Mouse (Mus musculus): ENCODE data around the gene Ly6g6d. TPM values are rescaled to one million over a fixed set of nuclear protein-coding genes. Genes with fewer than 3 reads are reported as not detected.
"Not testable (repeated sequence)": the region's sequence is repeated elsewhere in the genome, so short reads cannot be mapped to it uniquely, and the experiment has no call there.

The Ly6g6d gene
- total RNA-seq (2021), result 1 to 10 TPM in 1 of 2 experiments, not detected in 1; 1.1 TPM

GRCm38 (mm10) chr17:35077786-35078233 lies at the start of gene Ly6g6d:
Gene Ly6g6d (minus strand): TSS chr17:35078065.
- DNase-seq (ENCODE audit: extremely low spot score in 1 of 2, low spot score in 2 of 2), result peak in 1 of 2 experiments; percentile 68
- intact Hi-C loops (cut with DNase I), result no loop called here

DNA sequence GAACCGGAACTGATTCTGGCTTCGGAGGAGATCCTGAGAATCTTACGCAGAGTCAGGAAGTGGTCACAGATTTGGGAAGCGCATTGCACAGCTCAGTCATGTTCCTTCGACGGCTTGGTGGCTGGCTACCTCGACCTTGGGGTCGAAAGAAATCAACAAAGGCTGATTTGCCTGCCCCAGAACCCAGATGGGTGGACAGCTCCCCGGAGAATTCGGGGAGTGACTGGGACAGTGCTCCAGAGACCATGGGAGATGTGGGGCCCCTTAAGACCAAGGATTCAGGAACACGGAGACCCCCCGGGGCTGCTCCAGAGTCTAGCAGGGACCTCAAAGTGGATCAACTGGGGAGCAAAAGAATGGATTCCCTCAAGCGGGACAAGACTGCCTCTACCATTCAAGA lies 49.2 kb upstream of the Ly6g6d start:
- DNase-seq (ENCODE audit: extremely low spot score in 1 of 2, low spot score in 2 of 2), result no peak
- intact Hi-C loops (cut with DNase I), result no loop called here

DNA sequence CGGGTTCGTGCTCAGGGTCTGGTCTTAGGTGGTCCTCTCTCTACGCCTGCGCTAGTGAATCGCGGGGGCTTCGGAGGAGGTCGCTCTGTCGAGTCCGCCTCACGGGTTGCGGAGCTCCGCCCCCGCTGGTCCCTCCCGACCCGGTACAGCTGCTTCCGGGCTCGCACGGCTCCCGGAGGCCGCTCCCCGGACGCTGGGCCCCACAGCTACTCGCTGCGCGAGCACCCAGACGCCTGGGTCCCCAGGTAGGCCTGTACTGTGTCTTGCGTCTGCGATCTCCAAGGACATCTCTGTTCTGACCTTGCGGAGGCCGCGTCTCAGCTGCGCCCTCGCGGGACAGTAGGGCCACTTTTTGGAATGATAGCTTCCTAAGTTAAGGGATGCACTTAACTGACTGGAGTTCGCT lies 48.3 kb upstream of the Ly6g6d start, which contains the start of gene D17H6S53E:
D17H6S53E (plus strand) TSS at position 168 of the 406 bp plus-strand sequence.
- intact Hi-C loops (cut with DNase I), result no loop called here
- peak; percentile 46 to 88 for DNase-seq (ENCODE audit: extremely low spot score in 1 of 2, low spot score in 2 of 2)

- no peak for DNase-seq (ENCODE audit: extremely low spot score in 1 of 2, low spot score in 2 of 2)
- intact Hi-C loops (cut with DNase I), result no loop called here
These were observed 47.7 kb upstream of the Ly6g6d start for GRCm38 (mm10) chr17:35125578-35125977.

DNA sequence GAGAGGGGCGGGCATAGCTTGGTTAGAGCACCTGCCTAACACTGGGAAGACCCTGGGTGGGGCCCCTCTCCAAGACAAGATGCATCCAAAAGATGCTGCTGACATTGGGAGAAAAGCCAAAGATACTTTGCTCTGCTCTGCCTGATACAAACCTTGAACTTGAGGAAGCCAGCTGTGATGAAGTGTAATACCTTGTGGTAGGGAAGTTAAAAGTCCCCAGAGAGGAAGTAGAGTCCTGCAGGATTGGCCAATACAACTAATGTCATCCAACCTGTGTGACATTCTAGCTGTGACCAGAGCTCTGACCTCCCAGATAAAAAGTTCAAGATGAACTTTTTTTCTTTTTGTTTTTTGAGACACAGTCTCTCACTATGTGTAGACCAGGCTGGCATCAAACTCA lies 47.2 kb upstream of the Ly6g6d start:
- intact Hi-C loops (cut with DNase I), result no loop called here
- DNase-seq (ENCODE audit: extremely low spot score in 1 of 2, low spot score in 2 of 2), result no peak

- DNase-seq (ENCODE audit: extremely low spot score in 1 of 2, low spot score in 2 of 2); intact Hi-C loops (cut with DNase I): not testable (repeated sequence)
These were observed 46.5 kb upstream of the Ly6g6d start for GRCm38 (mm10) chr17:35124261-35124896.

DNA sequence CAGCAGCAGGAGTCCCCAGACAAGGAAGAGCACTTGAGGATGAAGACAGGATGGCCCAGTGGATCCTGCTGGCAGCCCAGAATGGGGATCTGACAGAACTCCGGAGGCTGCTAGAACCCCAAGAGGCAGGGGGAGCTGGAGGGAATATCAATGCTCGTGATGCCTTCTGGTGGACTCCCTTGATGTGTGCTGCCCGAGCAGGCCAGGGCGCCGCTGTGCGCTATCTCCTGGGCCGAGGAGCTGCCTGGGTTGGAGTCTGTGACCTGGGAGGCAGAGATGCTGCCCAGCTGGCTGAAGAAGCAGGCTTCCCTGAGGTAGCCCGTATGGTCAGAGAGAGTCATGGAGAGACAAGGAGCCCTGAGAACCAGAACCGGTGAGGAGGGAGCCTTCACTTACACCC lies 45.4 kb upstream of the Ly6g6d start:
- DNase-seq (ENCODE audit: extremely low spot score in 1 of 2, low spot score in 2 of 2); intact Hi-C loops (cut with DNase I): not testable (repeated sequence)

DNA sequence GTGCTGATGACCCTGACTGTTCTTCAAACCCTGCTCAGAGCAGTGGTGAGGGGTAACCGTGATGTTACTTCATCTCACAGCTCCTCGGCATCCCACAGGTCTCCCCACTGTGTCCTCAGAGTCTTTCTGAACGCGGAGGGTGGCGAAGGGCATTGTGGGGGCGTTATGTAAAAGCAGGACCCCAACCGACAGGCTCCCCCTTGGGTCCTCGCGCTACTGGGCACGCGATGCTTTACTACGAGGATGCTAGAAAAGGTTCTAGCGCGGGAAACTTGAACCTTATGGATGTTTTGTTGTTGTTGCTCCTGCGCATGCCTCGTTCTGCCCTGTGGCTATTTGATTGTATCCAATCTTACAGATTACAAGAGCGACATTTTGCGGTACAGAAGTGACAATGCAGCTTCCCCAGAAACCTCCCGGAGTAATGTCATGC lies 44.0 kb upstream of the Ly6g6d start, which contains the start of gene Csnk2b:
Csnk2b (minus strand) TSS at position 183 of the 433 bp plus-strand sequence.
- intact Hi-C loops (cut with DNase I), result no loop called here
- peak; percentile 65 to 82 for DNase-seq (ENCODE audit: extremely low spot score in 1 of 2, low spot score in 2 of 2)

GRCm38 (mm10) chr17:35121143-35121799 lies 43.4 kb upstream of the Ly6g6d start, which contains the start of gene Gpank1:
Gene Gpank1 (plus strand): TSS chr17:35121455.
- peak; percentile 98 to 99 for DNase-seq (ENCODE audit: extremely low spot score in 1 of 2, low spot score in 2 of 2)
- intact Hi-C loops (cut with DNase I), result no loop called here

DNA sequence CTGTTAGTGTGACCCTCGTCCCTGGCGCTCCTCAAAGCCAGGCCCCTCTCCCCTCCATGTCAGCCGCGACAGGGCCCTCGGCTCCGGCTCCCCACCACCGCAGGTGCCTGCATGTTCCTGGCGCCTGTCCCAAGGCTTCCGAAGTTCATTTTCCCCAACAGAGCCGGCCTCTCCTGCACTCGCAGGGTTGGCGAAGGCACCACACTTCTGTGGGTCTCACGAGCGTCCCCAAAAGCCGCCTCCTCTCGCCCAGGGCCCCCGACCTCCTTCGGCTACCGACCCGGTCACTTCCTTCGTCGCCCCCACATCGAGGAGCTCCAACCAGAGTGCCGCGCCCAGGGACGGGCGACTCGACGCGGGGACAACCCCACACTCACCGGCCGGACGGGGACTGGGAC lies 42.9 kb upstream of the Ly6g6d start:
- intact Hi-C loops (cut with DNase I), result no loop called here
- no peak for DNase-seq (ENCODE audit: extremely low spot score in 1 of 2, low spot score in 2 of 2)

DNA sequence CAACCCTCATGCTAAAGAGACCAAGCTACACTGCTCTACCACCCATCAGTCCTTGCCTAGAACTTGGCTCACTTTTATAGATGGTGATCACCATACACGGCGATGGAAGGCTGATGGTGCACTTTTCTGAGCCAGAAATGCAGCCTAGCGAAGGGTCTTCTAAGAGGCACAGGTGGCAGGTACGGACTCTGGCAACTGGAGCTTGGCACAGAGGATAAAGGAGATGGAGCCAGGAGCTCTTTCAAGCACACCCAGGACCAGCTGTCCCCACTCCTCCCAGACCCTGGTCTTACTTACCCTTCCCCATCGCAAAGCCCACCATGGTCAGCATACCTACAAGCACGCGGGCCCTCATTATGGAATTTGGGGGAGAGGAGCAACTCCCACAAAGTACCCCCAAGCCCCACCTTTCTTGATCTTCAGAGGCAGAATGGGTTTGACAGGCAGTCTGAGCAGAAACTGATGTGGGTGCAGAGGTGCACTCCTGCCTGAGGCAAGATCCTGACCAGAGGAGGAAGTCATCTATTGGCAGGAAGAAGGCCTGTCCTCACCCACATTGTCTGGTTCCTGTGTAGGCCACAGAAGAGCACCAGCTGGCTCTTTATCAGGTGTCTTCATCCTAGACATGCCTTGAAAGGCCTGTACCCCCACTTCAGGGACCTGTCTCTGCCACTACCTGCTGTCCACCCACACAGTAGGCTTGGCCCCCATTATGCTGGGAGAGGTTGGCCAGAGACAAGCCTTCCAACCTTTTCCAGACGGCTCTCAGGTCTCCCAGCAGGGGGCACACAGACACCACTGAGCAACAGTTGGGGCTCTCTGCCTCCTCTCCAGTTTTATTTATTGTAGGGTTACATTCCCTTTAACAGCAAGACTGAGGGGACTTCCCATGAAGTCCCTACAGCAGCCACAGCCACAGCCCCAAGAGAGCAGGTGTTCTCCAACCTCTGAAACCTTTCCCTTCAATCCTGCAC lies 37.5 kb upstream of the Ly6g6d start, which contains the start of gene Ly6g5b:
Ly6g5b (minus strand) TSS at position 383 of the 974 bp plus-strand sequence.
- intact Hi-C loops (cut with DNase I), result loop anchor here (5.0 kb wide), 1 partner anchor 98 kb away; the partner anchor contains the start of gene Vwa7
- DNase-seq (ENCODE audit: extremely low spot score in 1 of 2, low spot score in 2 of 2), result no peak

DNA sequence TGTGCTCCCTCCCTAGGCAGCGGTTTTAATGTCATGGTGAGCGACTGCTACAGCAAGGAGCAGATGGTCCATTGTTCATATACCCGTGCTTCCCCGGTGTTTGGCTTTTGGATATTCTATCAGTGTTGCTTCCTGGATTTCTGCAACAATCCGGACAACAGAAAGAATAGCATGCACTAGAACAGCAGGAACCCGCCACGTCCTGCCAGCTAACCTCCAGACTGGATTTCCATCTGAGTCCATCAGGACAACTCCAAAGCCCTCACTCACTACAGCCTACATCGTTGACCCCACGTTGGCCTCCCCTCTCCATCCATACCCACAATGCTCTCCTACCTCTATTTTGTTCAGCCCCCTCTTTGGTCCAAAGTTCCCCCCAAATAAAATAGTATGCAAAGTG lies 33.9 kb upstream of the Ly6g6d start:
- DNase-seq (ENCODE audit: extremely low spot score in 1 of 2, low spot score in 2 of 2), result no peak
- intact Hi-C loops (cut with DNase I), result no loop called here

DNA sequence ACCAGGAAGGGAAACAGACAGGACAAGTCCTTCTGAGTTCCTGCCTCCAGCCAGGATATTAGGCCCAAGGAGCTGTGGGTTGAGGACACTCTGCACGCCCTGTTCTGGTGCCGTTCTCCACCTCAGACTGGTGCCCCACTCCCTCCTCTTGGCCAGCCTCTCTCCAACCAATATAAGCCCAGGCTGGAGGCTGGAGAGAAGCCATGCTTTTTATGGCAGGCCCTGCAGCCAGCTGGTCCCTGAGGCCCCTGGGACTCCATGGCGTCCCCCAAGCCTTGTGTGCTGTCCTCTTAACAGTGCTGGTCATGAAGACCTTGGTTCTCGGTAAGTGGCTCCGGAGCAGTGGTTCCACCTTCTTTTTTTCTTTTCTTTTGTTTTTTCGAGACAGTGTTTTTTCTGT lies 30.2 kb upstream of the Ly6g6d start, which contains the start of gene Ly6g5c:
Ly6g5c (plus strand) TSS at position 183 of the 400 bp plus-strand sequence.
- no peak for DNase-seq (ENCODE audit: extremely low spot score in 1 of 2, low spot score in 2 of 2)
- intact Hi-C loops (cut with DNase I), result loop anchor here (5.0 kb wide), 1 partner anchor 86 kb away; no protein-coding TSS in a partner anchor

DNA sequence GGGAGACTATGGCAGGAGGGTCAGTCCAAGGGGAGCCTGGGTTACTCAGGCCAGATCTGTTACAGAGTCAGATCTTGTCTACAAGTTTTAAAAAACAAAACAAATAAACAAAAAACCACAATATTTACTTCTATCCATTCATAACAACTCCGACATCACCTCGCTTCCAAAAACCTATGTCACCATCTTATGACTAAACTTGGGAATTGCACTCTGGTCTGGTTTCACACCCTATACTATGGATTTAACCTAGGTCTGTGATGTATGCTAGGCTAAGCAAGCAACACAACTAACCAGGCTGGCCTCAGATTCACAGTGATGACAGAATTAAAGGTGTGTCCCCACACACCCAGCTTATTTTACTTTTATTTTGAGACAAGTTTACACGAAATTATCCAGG lies 28.7 kb upstream of the Ly6g6d start:
- DNase-seq (ENCODE audit: extremely low spot score in 1 of 2, low spot score in 2 of 2), result no peak
- intact Hi-C loops (cut with DNase I), result loop anchor here (5.0 kb wide), 1 partner anchor 84 kb away; no protein-coding TSS in a partner anchor

DNA sequence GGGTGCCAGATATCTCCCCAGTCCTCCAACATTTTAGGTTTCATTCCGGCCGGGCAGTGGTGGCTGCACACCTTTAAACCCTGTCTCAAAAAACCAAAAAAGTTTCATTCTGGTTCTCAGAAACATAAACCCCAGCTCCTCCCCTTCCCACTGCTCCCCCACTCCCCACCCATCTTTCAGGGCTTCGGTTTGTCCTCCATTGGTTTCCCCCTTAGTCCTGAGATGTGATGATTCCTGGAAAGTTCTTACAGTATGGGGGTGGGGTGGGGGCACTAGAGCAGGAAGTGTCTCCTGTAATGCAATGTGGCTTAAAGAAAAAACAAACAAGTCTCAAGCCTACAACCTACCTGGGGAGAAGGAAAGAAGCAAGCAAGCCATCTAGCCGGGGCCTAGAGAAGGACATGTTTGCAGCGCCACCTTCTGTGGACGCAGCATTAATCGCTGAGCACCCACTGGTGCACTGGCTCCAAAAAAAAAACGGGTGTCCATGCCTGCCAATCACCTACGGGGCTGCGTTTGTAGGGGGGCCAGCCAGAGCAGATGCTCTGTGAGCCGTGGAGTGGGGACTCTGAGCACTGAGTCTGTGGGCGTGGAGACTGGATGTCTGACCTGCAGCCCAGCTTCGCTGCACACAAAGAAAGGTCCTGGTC lies 28.0 kb upstream of the Ly6g6d start:
- DNase-seq (ENCODE audit: extremely low spot score in 1 of 2, low spot score in 2 of 2), result no peak
- intact Hi-C loops (cut with DNase I), result loop anchor here (5.0 kb wide), 1 partner anchor 84 kb away; no protein-coding TSS in a partner anchor

DNA sequence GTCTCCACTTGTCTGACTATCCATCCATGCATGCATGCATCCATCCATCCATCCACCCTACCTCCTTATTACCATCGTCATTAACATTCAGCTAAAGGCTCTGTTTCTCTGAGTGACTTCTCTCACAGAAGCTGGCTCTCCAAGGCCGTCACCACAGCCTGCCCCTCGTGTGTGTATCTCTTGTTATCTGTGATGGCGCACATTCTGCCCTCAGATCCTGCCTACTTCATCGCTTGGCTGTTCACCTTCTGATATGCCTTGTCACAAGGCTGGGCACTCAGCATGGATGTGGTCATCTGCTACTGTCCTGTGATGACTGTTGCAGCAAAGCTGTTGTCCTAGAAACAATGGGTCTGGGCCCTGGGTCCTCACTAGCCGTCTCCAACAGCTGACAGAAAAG lies 26.9 kb upstream of the Ly6g6d start:
- intact Hi-C loops (cut with DNase I), result loop anchor here (5.0 kb wide), 1 partner anchor 82 kb away; no protein-coding TSS in a partner anchor
- DNase-seq (ENCODE audit: extremely low spot score in 1 of 2, low spot score in 2 of 2), result no peak

DNA sequence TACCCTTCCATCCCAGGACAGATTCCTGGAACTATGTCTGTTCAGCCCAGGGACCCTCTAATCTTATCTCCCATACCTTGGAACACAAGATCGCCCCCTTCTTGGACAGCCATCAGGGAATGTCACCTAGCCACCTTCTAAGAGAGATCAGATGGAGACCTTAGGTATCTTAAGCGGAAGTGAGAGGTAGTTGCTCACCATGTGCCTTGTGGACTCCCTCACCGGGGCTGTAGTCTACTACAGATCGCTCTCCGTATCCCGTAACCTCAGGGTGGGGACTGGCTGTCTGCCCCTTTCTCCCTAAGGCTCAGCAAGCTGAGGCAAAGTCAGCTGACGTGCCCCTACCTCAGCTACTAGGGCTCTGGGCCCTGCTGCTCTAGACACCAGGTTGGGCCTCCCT lies 26.2 kb upstream of the Ly6g6d start:
- DNase-seq (ENCODE audit: extremely low spot score in 1 of 2, low spot score in 2 of 2), result no peak
- intact Hi-C loops (cut with DNase I), result no loop called here

- intact Hi-C loops (cut with DNase I), result no loop called here
These were observed 25.4 kb upstream of the Ly6g6d start for GRCm38 (mm10) chr17:35103221-35103690.

More at GRCm38 (mm10) chr17:35103221-35103690, 25.4 kb upstream of the Ly6g6d start:
- DNase-seq (ENCODE audit: extremely low spot score in 1 of 2, low spot score in 2 of 2), result no peak
